Comparison of ENCODE assay signal across 8 mouse cellular contexts in genomic region chr14:31640890-31641505, GRCm38 (mm10). TPM values are rescaled to one million over a fixed set of nuclear protein-coding genes. Genes with fewer than 3 reads are reported as not detected.
A peak's percentile ranks its signal among the peaks of the same experiment; 100 is the strongest.
DNase-seq lines count a peak whose midpoint lies in the region; ATAC-seq and TF ChIP-seq lines count a peak whose summit lies in the region.

TSS of gene Btd (plus strand) at chr14:31641028.
TSS of gene Hacl1 (minus strand) at chr14:31641286.

- TF ChIP-seq CTCF in heart, adult 2 months (IDR thresholded peaks at IDR 0.05), result no peak

- no peaks in the 10 kb centered on the region for H3K9me3 ChIP-seq in embryonic facial prominence, embryonic 14.5 days (ENCODE audit: control insufficient read depth, low read length)
- no peaks in the 10 kb centered on the region for H3K9me3 ChIP-seq in limb, embryonic 15.5 days

- ATAC-seq in embryonic facial prominence, embryonic 14.5 days (ENCODE audit: low read depth), result peak; percentile 98
- peak; percentile 97 for ATAC-seq in limb, embryonic 15.5 days (ENCODE audit: insufficient number of reproducible peaks, low FRiP score, low TSS enrichment, low read depth)

- peak within 1 kb of the TSS; percentile 89 for H3K27ac ChIP-seq in embryonic facial prominence, embryonic 14.5 days (replicated peaks; ENCODE audit: low read depth, low read length)
- H3K27ac ChIP-seq in heart, adult 2 months, result peak within 1 kb of the TSS; percentile 91
- H3K27ac ChIP-seq in limb, embryonic 15.5 days, result peak within 1 kb of the TSS; percentile 96

- peak; percentile 49; the same call in 1 of the 2 replicates for TF ChIP-seq EP300 in heart, adult 2 months (IDR thresholded peaks at IDR 0.05; ENCODE audit: insufficient read depth, low read depth, low read length)

- WGBS in embryonic facial prominence, embryonic 14.5 days, result under 1% methylated on average over 29 of the region's 30 CpGs
- under 1% methylated on average over 30 of the region's 30 CpGs for WGBS in heart, adult 2 months
- WGBS in limb, embryonic 15.5 days, result under 1% methylated on average over 30 of the region's 30 CpGs

- intact Hi-C loops in heart, adult 2 months (cut with DNase I), result loop anchor here (5.0 kb wide), 2 partner anchors 446 to 831 kb away; partner anchors contain the start of genes Dph3 and Oxnad1

- H3K4me3 ChIP-seq in embryonic facial prominence, embryonic 14.5 days (ENCODE audit: low read depth, low read length), result peak within 1 kb of the TSS; percentile 62
- peak within 1 kb of the TSS; percentile 94 for H3K4me3 ChIP-seq in heart, adult 2 months
- peak within 1 kb of the TSS; percentile 83 for H3K4me3 ChIP-seq in limb, embryonic 15.5 days

- peak within 1 kb of the TSS; percentile 95 for H3K4me2 ChIP-seq in embryonic facial prominence, embryonic 14.5 days (ENCODE audit: low read depth, low read length)
- peak within 1 kb of the TSS; percentile 89 for H3K4me2 ChIP-seq in limb, embryonic 15.5 days

- H3K27me3 ChIP-seq in embryonic facial prominence, embryonic 14.5 days (replicated peaks; ENCODE audit: control insufficient read depth, insufficient read depth, low read length), result no peaks in the 10 kb centered on the region
- no peaks in the 10 kb centered on the region for H3K27me3 ChIP-seq in heart, adult 2 months (ENCODE audit: control insufficient read depth, insufficient read depth, low read length)
- H3K27me3 ChIP-seq in limb, embryonic 15.5 days, result no peaks in the 10 kb centered on the region

- H3K79me2 ChIP-seq in heart, adult 2 months (replicated peaks; ENCODE audit: control insufficient read depth, insufficient read depth, low read length), result 0 out of 2 replicates have a peak, but pooled peaks cover 2% of the 10 kb centered on the region

- H3K36me3 ChIP-seq in embryonic facial prominence, embryonic 14.5 days (ENCODE audit: control insufficient read depth, insufficient read depth, low read length), result no peaks in the 10 kb centered on the region
- no peaks in the 10 kb centered on the region; the same call in 1 of the 2 replicates for H3K36me3 ChIP-seq in heart, adult 2 months (ENCODE audit: control insufficient read depth, insufficient read depth, low read length)
- no peaks in the 10 kb centered on the region for H3K36me3 ChIP-seq in limb, embryonic 15.5 days

- peaks cover 12% of the 10 kb centered on the region; the same call in 1 of the 2 replicates for H3K4me1 ChIP-seq in embryonic facial prominence, embryonic 14.5 days (ENCODE audit: control insufficient read depth, insufficient read depth, low read length)
- H3K4me1 ChIP-seq in heart, adult 2 months (ENCODE audit: control insufficient read depth, insufficient read depth, low read length), result peaks cover 1% of the 10 kb centered on the region; the same call in 1 of the 2 replicates
- peaks cover 13% of the 10 kb centered on the region for H3K4me1 ChIP-seq in limb, embryonic 15.5 days

- H3K9ac ChIP-seq in embryonic facial prominence, embryonic 14.5 days (ENCODE audit: low read depth, low read length), result peak within 1 kb of the TSS; percentile 66
- H3K9ac ChIP-seq in heart, adult 2 months (ENCODE audit: low read depth, low read length), result peak within 1 kb of the TSS; percentile 72
- peak within 1 kb of the TSS; percentile 60 for H3K9ac ChIP-seq in limb, embryonic 15.5 days

- peak; percentile 98 for DNase-seq in 416B (ENCODE audit: low read depth)
- DNase-seq in adrenal gland, postnatal 4 days (ENCODE audit: low spot score in 2 of 2), result peak; percentile 67 to 80
- peak; percentile 98 for DNase-seq in embryonic facial prominence, embryonic 14.5 days (ENCODE audit: low spot score)
- DNase-seq in heart, adult 2 months, result peak; percentile 91 to 94
- DNase-seq in kidney, adult 8-10 months, result peak; percentile 93 to 94
- DNase-seq in monocyte, adult 2 months (ENCODE audit: low read depth in 1 of 2, low spot score in 2 of 2), result peak; percentile 82 to 87
- DNase-seq in spleen, postnatal 36 days (ENCODE audit: low spot score in 2 of 2), result peak; percentile 92 to 94

- peak; percentile 90 for TF ChIP-seq POLR2A in heart, adult 2 months (IDR thresholded peaks at IDR 0.05; ENCODE audit: insufficient read depth, low read depth, low read length)

RNA-seq across cellular contexts. Expression of gene Btd, which starts in this region (rescaled TPM):
- total RNA-seq in adrenal gland, postnatal 4 days (2021), result 10 to 100 TPM; 62.4 to 63.5 TPM
- polyA plus RNA-seq in embryonic facial prominence, embryonic 14.5 days (2014; fragmentation: Nextera tagmentation; extraction: Ambion mirVana), result 30.3 and 37.0 TPM in 2 replicates
- 10 to 100 TPM; 10.7 to 10.8 TPM for total RNA-seq in heart, adult 2 months (2021)
- polyA plus RNA-seq in heart, adult 2 months (2012; rRNA removed), result 19.1 and 29.1 TPM in 2 replicates
- polyA plus RNA-seq in limb, embryonic 15.5 days (2015; fragmentation: Nextera tagmentation; extraction: Ambion mirVana), result 37.1 and 37.8 TPM in 2 replicates

RNA-seq across cellular contexts. Expression of gene Hacl1, which starts in this region (rescaled TPM):
- total RNA-seq in adrenal gland, postnatal 4 days (2021), result 10 to 100 TPM; 75.9 to 86.7 TPM
- polyA plus RNA-seq in embryonic facial prominence, embryonic 14.5 days (2014; fragmentation: Nextera tagmentation; extraction: Ambion mirVana), result 13.3 and 13.4 TPM in 2 replicates
- total RNA-seq in heart, adult 2 months (2021), result 10 to 100 TPM in 1 of 2 experiments, 1 to 10 TPM in 1; 8.2 to 10.1 TPM
- polyA plus RNA-seq in heart, adult 2 months (2012; rRNA removed), result 10.5 and 11.2 TPM in 2 replicates
- 12.2 and 14.7 TPM in 2 replicates for polyA plus RNA-seq in limb, embryonic 15.5 days (2015; fragmentation: Nextera tagmentation; extraction: Ambion mirVana)

Comparison
In these comparisons a context has a peak if more than half of its experiments do, and no peak if none do; other contexts are left out.
1. Peak in every context shown above with its lines: DNase-seq, ATAC-seq, H3K4me3 ChIP-seq and H3K27ac ChIP-seq.
2. RNA of gene Btd (total RNA-seq): 62.4 to 63.5 TPM in adrenal gland, postnatal 4 days; 10.7 to 10.8 TPM in heart, adult 2 months; every median in the first group is over 4 times any median in the second.
3. RNA of gene Hacl1 (total RNA-seq): 75.9 to 86.7 TPM in adrenal gland, postnatal 4 days; 8.2 to 10.1 TPM in heart, adult 2 months; every median in the first group is over 4 times any median in the second.